Mouse (Mus musculus): ENCODE data around the gene Kif1bp.
"Not testable (repeated sequence)": the region's sequence is repeated elsewhere in the genome, so short reads cannot be mapped to it uniquely, and the experiment has no call there.

The Kif1bp gene

GRCm38 (mm10) chr10:62508459-62508858 is 69.8 kb downstream of the Kif1bp start:
- peak; percentile 45 to 47 for DNase-seq

- DNase-seq, result peak; percentile 50 to 65
Measured at GRCm38 (mm10) chr10:62507591-62508308, 70.5 kb downstream of the Kif1bp start.

- no peak for DNase-seq
Measured at GRCm38 (mm10) chr10:62507071-62507470, 71.2 kb downstream of the Kif1bp start.

- DNase-seq, result no peak
Measured at GRCm38 (mm10) chr10:62506019-62506556, 72.2 kb downstream of the Kif1bp start.

- no peak for DNase-seq
Measured at GRCm38 (mm10) chr10:62505224-62505983, 72.9 kb downstream of the Kif1bp start.

- DNase-seq, result no peak
Measured at GRCm38 (mm10) chr10:62503836-62504628, 74.2 kb downstream of the Kif1bp start.

GRCm38 (mm10) chr10:62503353-62503752 is 74.9 kb downstream of the Kif1bp start:
- no peak for DNase-seq

- no peak for DNase-seq
Measured at GRCm38 (mm10) chr10:62501951-62502350, 76.3 kb downstream of the Kif1bp start.

- DNase-seq, result no peak
Measured at GRCm38 (mm10) chr10:62500916-62501615, 77.2 kb downstream of the Kif1bp start.

GRCm38 (mm10) chr10:62500088-62500915 is 78.0 kb downstream of the Kif1bp start:
- peak; percentile 48 to 53 for DNase-seq

- DNase-seq, result not testable (repeated sequence)
Measured at GRCm38 (mm10) chr10:62491681-62492080, 86.6 kb downstream of the Kif1bp start.

Measured in kidney, adult 8-10 months (tissue).